Mouse (Mus musculus) heart, embryonic 15.5 days (tissue): Measurements from ENCODE around the gene Prop1. TPM values are rescaled to one million over a fixed set of nuclear protein-coding genes. Genes with fewer than 3 reads are reported as not detected.

ENCODE experiments used
- ATAC-seq: fragments of 200-750 bp; cut with Nextera tagmentation; replicated peaks from 2 replicates; pipeline ENCODE4 v1.8.0; 2017; ENCODE audit warnings: low read depth, moderate TSS enrichment; ENCODE audit not compliant: insufficient number of reproducible peaks, insufficient read depth, low FRiP score
- H3K27ac ChIP-seq: fragments of 300-500 bp; sonication (generic); 2 replicates; pipeline ENCODE4 v1.5.1; 2015; ENCODE audit warnings: mild to moderate bottlenecking, inconsistent platforms
- H3K27me3 ChIP-seq: fragments of 300-500 bp; sonication (generic); 2 replicates; pipeline ENCODE4 v1.6.1; 2015; ENCODE audit warnings: inconsistent platforms
- H3K36me3 ChIP-seq: fragments of 300-500 bp; sonication (generic); 2 replicates; pipeline ENCODE4 v1.6.1; 2015; ENCODE audit warnings: mild to moderate bottlenecking, inconsistent platforms
- H3K4me1 ChIP-seq: fragments of 300-500 bp; sonication (generic); replicated peaks from 2 replicates; pipeline ENCODE4 v1.6.1; 2015; ENCODE audit warnings: inconsistent platforms
- H3K4me2 ChIP-seq: fragments of 300-500 bp; sonication (generic); 2 replicates; pipeline ENCODE4 v1.6.1; 2015; ENCODE audit warnings: inconsistent platforms, mild to moderate bottlenecking, moderate library complexity
- H3K4me3 ChIP-seq: fragments of 300-500 bp; sonication (generic); 2 replicates; pipeline ENCODE4 v1.5.1; 2015; ENCODE audit warnings: mild to moderate bottlenecking, inconsistent platforms
- H3K9ac ChIP-seq: fragments of 300-500 bp; sonication (generic); 2 replicates; pipeline ENCODE4 v1.6.1; 2015; ENCODE audit warnings: mild to moderate bottlenecking, inconsistent platforms
- H3K9me3 ChIP-seq: fragments of 300-500 bp; sonication (generic); replicated peaks from 2 replicates; pipeline ENCODE4 v1.6.1; 2016; ENCODE audit warnings: inconsistent platforms
- WGBS: fragments of 180-500 bp; shearing (Covaris S2); methylation state at CpG from one replicate; pipeline ENCODE4 v1.1.7; 2015; ENCODE audit warnings: mixed read lengths; 5-methylcytosine and 5-hydroxymethylcytosine counted together
- polyA plus RNA-seq: library from polyadenylated mRNA; unstranded; fragments of >200 nt; fragmentation: Nextera tagmentation; extraction: Ambion mirVana; gene quantifications from 2 replicates; pipeline ENCODE4 v1.2.1, GENCODE M21; 2015

Prop1 gene
- polyA plus RNA-seq, 1 experiment from 2014 or later = not detected

GRCm38 (mm10) chr11:50932040-50932439 is 21.5 kb downstream of the Prop1 start:
- no peaks in the 10 kb centered on the region for H3K9me3 ChIP-seq
- H3K36me3 ChIP-seq = no peaks in the 10 kb centered on the region
- 62% methylated on average over 1 of the region's 1 CpGs for WGBS
- H3K27me3 ChIP-seq = 0 out of 2 replicates have a peak, but pooled peaks cover 2% of the 10 kb centered on the region
- no peak for ATAC-seq
- H3K4me1 ChIP-seq = peaks cover 9% of the 10 kb centered on the region; the same call in 1 of the 2 replicates
- no peak overlapping the region for H3K27ac ChIP-seq
- H3K9ac ChIP-seq = 0 out of 2 replicates have a peak overlapping the region, but pooled peaks have one; percentile 76
- no peak overlapping the region; the same call in 1 of the 2 replicates for H3K4me3 ChIP-seq
- peak overlapping the region; percentile 94 for H3K4me2 ChIP-seq

DNA sequence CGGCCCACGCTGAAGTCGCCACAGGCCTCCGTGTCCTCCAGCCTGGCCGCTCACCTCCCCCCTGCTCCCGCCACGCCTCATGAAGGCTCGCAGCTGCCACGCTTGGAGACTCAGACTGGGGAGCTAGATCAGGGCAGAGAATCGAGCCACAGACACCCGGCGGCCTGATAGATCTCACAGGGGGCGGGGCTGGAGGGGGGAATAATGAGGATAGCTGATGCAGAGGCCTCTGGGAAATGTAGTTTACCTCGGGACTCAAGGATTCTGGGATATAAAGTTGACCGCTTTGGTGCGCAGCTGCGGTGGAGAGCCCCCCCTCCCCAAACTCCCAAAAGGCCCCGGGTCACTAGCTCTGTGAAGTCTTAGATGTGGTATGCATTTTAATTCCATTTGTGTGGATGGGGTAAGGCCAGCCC is 22.1 kb downstream of the Prop1 start, which contains the start of gene Zfp354b:
Gene Zfp354b (minus strand): TSS at position 183 of the 416 bp plus-strand sequence.
- peak within 1 kb of the TSS; percentile 76 for H3K9ac ChIP-seq
- peak; percentile 89 for ATAC-seq
- no peaks in the 10 kb centered on the region for H3K36me3 ChIP-seq
- H3K4me3 ChIP-seq = peak within 1 kb of the TSS; percentile 86
- H3K27me3 ChIP-seq = 0 out of 2 replicates have a peak, but pooled peaks cover 2% of the 10 kb centered on the region
- 2% methylated on average over 18 of the region's 18 CpGs for WGBS
- peaks cover 9% of the 10 kb centered on the region; the same call in 1 of the 2 replicates for H3K4me1 ChIP-seq
- peak within 1 kb of the TSS; percentile 57 for H3K27ac ChIP-seq
- no peaks in the 10 kb centered on the region for H3K9me3 ChIP-seq
- H3K4me2 ChIP-seq = peak within 1 kb of the TSS; percentile 94

- Histone ChIP-seq H3K36me3 (no peaks in the 10 kb centered on the region), H3K9ac (peak overlapping the region; percentile 76), H3K27me3 (0 out of 2 replicates have a peak, but pooled peaks cover 2% of the 10 kb centered on the region), H3K4me2 (peak overlapping the region; percentile 94), H3K9me3 (no peaks in the 10 kb centered on the region), H3K27ac (peak overlapping the region; percentile 57), H3K4me1 (peaks cover 9% of the 10 kb centered on the region; the same call in 1 of the 2 replicates), H3K4me3 (peak overlapping the region; percentile 86)
- WGBS = under 1% methylated on average over 16 of the region's 16 CpGs
- ATAC-seq = peak; percentile 63
Measured at GRCm38 (mm10) chr11:50931021-50931420, 22.5 kb downstream of the Prop1 start.

DNA sequence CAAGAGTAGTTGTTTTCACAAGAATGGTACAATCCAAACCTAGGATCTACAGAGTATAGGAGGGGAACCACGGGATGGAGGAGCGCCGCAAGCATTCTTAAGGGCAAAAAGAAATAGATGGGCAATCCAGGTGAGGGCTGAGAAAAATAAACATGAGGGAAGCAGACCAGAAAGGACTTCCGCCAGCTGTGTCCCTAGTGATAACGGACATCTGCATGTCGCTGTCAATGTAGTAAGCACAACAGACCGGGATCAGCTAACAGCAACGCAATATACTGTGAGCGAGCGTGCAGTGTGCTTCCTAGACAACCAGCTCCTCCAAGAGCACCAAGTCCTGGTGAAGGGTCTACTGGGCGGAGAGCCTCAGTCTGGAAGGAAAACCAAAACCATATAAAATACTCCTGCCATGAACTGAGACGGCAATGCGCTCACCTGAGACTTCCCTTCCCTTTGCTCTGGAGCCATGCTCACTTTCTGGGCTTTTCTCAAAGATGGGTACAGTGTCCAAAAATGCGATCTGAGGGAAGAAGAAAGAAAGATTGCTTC is 23.0 kb downstream of the Prop1 start:
- Histone ChIP-seq H3K9me3 (no peaks in the 10 kb centered on the region), H3K4me1 (peaks cover 9% of the 10 kb centered on the region; the same call in 1 of the 2 replicates), H3K27me3 (0 out of 2 replicates have a peak, but pooled peaks cover 1% of the 10 kb centered on the region), H3K36me3 (no peaks in the 10 kb centered on the region), H3K9ac (peak overlapping the region; percentile 76), H3K4me2 (peak overlapping the region; percentile 94), H3K4me3 (peak overlapping the region; percentile 86), H3K27ac (no peak overlapping the region)
- ATAC-seq = no peak
- WGBS = 18% methylated on average over 14 of the region's 14 CpGs

DNA sequence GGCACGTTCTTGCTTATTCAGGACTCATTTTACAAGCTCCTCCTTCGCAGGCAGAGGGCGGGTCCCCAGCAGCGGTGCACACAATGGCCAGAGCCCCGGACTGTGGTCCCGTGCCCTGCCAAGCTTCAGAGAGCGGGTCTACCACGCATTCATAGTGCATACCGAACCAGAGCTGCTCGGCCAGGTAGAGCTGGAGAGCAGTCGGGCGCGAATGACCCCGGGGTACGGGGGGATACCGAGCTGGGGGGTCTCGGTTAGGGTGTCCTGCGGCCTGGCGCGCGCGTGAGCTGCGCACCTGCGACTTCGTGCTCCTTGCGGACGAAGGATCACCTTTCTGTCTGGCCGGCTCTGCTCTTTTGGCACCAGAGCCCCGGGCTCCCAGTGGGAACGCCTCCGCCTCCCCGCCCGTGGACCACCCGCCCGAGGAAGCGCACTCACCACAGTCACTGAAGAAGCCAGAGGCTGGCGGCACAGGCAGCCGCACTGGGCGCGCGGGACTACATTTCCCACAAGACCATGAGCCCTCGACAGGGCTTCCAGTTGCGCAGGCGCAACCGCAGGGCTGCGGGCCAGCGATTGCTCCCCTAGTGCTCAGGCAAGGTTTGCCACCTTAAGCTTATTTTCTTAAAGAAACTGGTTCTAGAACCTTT is 37.8 kb downstream of the Prop1 start, which contains the start of gene Zfp2:
Gene Zfp2 (minus strand): TSS at position 495 of the 650 bp plus-strand sequence.
- Histone ChIP-seq H3K36me3 (peaks cover 14% of the 10 kb centered on the region), H3K4me2 (peak within 1 kb of the TSS; percentile 67), H3K27ac (peak within 1 kb of the TSS; percentile 55), H3K9me3 (no peaks in the 10 kb centered on the region), H3K9ac (peak within 1 kb of the TSS; percentile 77), H3K27me3 (no peaks in the 10 kb centered on the region), H3K4me1 (peaks cover 3% of the 10 kb centered on the region; the same call in 1 of the 2 replicates), H3K4me3 (peak within 1 kb of the TSS; percentile 78)
- ATAC-seq = peak; percentile 97
- WGBS = under 1% methylated on average over 47 of the region's 47 CpGs

- Histone ChIP-seq H3K36me3 (peaks cover 27% of the 10 kb centered on the region), H3K27me3 (no peaks in the 10 kb centered on the region), H3K27ac (no peak overlapping the region), H3K9ac (no peak overlapping the region), H3K4me1 (peaks cover 3% of the 10 kb centered on the region; the same call in 1 of the 2 replicates), H3K9me3 (no peaks in the 10 kb centered on the region), H3K4me3 (no peak overlapping the region), H3K4me2 (no peak overlapping the region)
- no peak for ATAC-seq
- WGBS = 84% methylated on average over 3 of the region's 3 CpGs
Measured at GRCm38 (mm10) chr11:50914461-50914860, 39.1 kb downstream of the Prop1 start.

GRCm38 (mm10) chr11:50913301-50913700 is 40.3 kb downstream of the Prop1 start:
- WGBS = 90% methylated on average over 1 of the region's 1 CpGs
- Histone ChIP-seq H3K36me3 (peaks cover 38% of the 10 kb centered on the region), H3K27me3 (no peaks in the 10 kb centered on the region), H3K4me2 (no peak overlapping the region), H3K27ac (no peak overlapping the region), H3K4me1 (peaks cover 3% of the 10 kb centered on the region; the same call in 1 of the 2 replicates), H3K4me3 (no peak overlapping the region), H3K9me3 (no peaks in the 10 kb centered on the region), H3K9ac (no peak overlapping the region)
- ATAC-seq = no peak

DNA sequence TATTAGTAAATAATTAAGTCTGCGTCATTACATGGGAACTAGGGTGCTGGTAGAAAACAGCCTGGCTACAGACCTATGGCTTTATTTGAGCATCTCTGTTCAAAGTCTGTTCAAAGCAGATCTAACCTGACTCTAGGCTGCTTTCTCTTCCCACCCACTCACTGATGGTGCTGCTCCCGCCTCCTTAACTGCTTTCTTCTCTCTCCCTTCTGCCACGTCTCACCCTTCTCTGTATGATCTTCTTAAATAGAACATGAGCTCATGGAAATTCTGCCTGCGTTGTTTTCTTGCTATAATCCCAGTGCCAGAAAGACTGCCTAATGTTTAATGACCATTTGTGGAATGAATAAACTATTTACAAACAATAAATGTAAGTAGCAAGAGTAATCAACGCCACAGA is 45.4 kb downstream of the Prop1 start:
- Histone ChIP-seq H3K27me3 (no peaks in the 10 kb centered on the region), H3K4me3 (no peak overlapping the region), H3K4me1 (no peaks in the 10 kb centered on the region), H3K27ac (no peak overlapping the region), H3K4me2 (no peak overlapping the region), H3K9ac (no peak overlapping the region), H3K9me3 (peaks cover 2% of the 10 kb centered on the region), H3K36me3 (peaks cover 86% of the 10 kb centered on the region)
- no peak for ATAC-seq
- 83% methylated on average over 5 of the region's 5 CpGs for WGBS

Other genes starting within 250 kb of the Prop1 start
- 11.5 and 14.1 TPM in 2 replicates for gene Zfp354c, start 126.0 kb downstream of the Prop1 start, polyA plus RNA-seq
- 0.40 and 0.49 TPM in 2 replicates for gene Zfp879, start 112.2 kb downstream of the Prop1 start, polyA plus RNA-seq
- gene Grm6, start 103.1 kb downstream of the Prop1 start, polyA plus RNA-seq = 0.03 and 0.21 TPM in 2 replicates
- gene Zfp454, start 66.1 kb downstream of the Prop1 start, polyA plus RNA-seq = 2.4 and 2.8 TPM in 2 replicates
- gene Zfp2, start 37.6 kb downstream of the Prop1 start, polyA plus RNA-seq = 5.6 and 7.7 TPM in 2 replicates
- gene Zfp354b, start 22.1 kb downstream of the Prop1 start, polyA plus RNA-seq = 0.87 and 1.0 TPM in 2 replicates
- gene 4933414I15Rik, start 10.0 kb downstream of the Prop1 start, polyA plus RNA-seq = not detected in 2 replicates
- not detected in 2 replicates for gene Olfr1378, start 12.8 kb upstream of the Prop1 start, polyA plus RNA-seq
- gene Olfr1377, start 28.2 kb upstream of the Prop1 start, polyA plus RNA-seq = not detected in 2 replicates
- gene Olfr51, start 49.8 kb upstream of the Prop1 start, polyA plus RNA-seq = not detected in 2 replicates
- gene Olfr54, start 60.5 kb upstream of the Prop1 start, polyA plus RNA-seq = not detected in 2 replicates
- gene Olfr1375, start 94.3 kb upstream of the Prop1 start, polyA plus RNA-seq = not detected in 2 replicates
- gene Zfp354a, start 105.5 kb upstream of the Prop1 start, polyA plus RNA-seq = 5.6 and 5.9 TPM in 2 replicates